Mouse (Mus musculus) c-Kit-positive CD71-positive TER-119-positive erythroid progenitor cells, embryonic 14.5 days (primary cell): ENCODE measurements around the gene Ror1.

Experiments
- DNase-seq: peaks from one replicate; pipeline ENCODE4 v3.0.0-alpha.2; 2013; ENCODE audit warnings: low spot score

Gene Ror1

DNA sequence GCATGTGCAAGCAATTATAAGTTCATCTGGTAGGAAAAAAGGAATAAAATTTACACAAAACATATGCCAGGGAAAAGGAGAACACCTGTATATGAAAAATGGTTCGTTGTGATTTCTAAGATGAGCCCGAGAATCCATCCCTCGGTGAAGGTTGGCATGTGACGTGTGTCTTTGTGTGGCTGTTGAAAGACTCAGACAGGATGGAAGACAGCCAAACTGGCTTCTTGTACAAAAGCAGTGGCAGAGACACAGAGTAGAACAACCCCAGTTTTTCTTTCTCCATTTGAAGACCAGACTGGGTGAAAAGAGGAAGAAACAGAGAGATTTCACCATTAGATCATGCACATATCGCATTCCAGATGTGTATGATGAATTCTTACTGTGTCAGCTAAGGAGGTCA lies 62.8 kb downstream of the Ror1 start:
- DNase-seq = no peak

DNA sequence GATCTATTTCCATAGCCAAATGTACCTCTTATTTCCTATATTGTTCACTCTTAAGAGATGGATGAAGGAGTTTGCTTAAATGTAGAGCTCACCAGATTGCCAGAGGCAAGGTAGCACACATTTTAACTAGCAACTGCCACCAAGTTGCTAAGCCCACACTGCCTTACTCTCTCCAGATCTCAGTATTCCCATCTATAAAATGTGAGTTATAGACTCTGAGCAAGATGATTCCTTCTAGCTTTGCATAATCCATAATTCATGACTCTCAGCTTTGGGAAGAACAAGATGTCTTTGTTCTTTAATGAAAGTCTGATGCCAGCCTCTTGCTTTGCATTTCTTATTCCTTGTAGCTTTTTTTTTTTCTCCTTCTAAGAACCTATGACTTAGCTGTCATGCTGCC lies 64.6 kb downstream of the Ror1 start:
- no peak for DNase-seq

DNA sequence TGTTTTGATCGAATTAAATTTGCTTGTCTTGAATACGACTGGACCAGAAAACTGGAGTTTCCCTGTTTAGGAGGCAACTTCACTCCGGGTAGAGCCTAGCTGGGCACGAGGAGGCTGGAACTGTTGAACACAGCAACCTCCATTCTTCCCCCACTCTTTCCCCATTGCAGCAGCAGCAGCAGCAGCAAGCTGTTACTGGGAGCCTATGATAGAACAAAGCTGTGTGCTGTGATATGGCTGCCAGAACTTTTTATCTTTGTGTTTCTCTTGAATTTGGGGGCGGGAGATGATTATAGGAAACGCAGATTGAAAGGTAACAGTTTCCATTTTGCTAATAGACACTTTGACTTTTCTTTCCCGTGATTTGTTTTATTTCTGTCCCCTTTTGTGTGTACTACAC lies 70.2 kb downstream of the Ror1 start:
- no peak for DNase-seq

DNA sequence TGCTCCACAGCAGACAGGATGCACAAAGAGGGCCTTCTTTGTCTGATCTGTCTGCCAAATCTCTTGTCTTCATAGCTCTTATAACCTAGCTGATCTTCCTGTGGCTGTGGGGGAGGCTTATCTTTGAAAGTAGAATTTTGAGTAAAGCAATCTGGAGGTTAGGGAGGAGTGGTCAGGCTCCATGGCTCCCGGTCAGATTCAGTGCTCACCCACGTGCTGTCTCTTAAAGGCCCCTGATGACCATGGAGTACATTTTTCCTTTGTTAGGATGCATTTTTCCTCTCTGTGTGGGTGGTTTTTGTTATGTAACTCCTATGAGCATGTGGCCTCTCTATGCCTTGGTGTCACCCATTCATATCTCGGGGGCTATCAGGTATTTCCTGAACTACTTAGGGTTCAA lies 71.3 kb downstream of the Ror1 start:
- no peak for DNase-seq

DNA sequence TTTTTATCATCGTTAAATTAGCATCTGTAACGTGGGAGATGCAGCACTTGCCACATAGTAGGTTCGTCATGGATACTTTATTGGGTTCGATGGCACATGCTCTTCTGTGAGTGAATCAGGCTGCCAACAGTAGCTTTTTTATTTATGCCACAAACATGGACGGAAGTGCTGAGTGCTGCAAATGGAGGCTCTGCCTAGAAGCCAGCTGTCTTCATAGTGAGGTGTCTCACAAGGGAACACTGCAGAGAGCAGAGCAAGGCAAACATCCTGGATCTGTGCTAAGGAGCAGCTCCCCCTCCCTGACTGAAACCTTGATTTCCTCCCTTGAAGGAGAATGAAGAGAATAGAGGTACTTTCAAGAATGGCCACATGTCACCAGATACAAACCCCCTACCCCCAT lies 74.1 kb downstream of the Ror1 start:
- DNase-seq = no peak

DNA sequence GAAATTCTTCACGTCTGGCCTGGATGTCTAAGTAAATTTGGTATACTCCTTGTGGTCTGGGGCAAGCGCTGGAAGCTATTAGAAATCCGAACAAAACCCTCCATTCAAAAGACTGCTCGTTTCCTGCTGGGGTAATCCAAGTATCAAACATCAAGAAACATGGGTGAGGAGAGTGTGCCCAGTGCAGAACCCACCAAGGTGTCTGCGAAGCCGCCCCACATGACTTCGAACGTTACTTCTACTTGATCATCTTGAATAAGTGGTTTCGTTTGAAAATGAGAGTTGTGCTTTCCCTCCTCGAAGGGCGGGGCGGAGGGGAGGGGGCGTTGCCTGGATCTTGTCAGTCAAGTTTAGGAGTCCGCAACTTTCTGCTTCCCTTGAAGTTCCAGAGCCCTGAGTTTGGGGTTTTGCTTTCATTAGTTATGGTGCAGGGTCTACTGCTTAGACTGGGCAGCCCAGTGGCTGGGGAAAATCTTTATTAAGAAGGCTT lies 74.6 kb downstream of the Ror1 start:
- DNase-seq = no peak

DNA sequence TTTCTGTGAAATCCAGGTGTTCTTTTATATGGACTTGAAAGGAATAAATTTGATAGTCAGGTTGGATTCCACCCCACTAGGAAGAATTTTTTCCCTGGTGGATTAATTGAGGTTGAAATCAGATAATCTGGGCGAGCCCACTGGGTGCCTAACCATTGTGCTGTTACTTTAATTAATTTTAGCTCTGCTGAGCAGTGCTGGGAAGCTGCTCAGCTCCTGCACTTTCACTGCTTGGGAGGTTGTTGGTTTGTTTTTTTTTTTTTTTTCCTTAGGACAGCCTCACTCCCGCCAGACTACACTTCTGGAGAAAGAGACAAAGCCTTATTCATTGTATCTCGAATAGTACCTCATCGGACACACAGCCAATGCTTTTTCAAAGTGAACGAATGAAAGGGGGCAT lies 75.2 kb downstream of the Ror1 start:
- DNase-seq = no peak

DNA sequence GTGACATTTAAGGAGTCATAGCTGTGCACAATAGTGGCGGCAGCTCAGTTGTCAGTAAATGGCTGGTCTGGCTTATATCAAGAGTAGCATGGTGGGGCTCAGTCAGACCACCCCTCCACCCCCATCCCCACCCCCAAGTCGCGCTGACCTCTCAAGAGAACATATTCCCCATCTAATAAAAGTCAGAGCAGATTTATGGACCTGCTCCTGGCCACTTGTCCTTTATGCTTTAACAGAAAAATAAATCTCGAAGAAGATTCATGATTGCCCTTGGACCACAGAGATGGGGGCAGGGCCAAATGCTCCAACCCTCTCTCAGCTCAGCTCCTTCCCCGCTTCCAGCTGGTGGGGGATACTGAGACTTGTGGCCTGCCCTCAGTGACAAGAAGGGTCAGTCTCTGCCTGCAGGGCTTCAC lies 75.9 kb downstream of the Ror1 start:
- no peak for DNase-seq

DNA sequence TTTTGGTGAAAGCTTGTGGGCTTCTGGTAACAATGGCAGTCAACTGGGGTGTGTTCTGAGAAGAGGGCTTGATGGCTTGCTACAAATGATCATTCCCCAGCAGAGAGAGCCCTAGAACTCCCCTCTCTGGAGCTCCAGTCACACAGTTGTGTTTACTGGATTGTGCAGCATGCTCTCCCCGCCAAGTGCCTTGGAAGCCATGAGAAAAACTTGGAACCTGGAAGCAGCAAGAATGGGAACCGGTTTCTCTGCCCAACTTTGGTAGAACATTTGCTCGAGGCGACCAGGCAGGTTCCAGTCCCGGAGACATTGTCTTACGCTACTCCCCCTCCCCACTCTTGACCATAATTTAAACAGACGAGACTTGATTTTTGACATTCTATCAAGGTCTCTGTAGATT lies 80.0 kb downstream of the Ror1 start:
- no peak for DNase-seq

DNA sequence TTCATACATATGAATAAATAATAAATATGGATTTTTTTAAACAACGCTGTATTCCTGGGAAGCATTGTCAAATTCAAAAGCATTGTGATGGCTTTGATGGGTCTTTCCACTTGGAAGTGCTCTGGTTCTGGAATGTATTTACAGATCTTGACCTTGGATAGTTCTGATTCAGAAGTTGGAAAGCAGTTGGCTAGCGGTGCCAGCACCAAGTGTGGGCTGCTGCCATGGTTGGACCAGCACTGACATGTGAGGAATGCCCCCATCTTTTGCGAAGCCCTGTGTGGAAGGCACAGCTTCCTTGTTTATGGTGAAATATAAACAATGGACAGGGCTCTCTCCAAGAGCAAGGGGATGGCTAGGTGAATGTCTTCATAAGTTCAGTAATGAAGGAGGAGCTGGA lies 82.7 kb downstream of the Ror1 start:
- no peak for DNase-seq

DNA sequence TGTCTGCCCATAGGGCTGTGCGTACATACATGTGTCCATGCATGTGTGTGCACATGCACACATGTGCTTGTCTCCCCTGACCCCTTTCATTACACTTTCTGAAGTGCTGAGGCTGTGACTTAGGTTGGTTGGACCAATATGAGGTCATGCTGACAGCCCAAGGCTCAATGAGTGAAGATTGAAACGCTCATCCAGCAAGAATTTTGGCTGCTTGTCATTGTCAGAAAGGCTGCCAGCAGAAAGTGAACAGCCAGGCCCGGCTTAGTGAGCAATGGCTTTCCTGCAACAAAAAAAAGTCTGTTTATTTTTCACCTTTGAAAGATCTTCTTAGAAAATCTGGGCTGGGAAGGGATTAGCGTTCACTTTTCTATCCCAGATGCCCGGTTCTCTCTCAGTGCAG lies 86.1 kb downstream of the Ror1 start:
- no peak for DNase-seq

DNA sequence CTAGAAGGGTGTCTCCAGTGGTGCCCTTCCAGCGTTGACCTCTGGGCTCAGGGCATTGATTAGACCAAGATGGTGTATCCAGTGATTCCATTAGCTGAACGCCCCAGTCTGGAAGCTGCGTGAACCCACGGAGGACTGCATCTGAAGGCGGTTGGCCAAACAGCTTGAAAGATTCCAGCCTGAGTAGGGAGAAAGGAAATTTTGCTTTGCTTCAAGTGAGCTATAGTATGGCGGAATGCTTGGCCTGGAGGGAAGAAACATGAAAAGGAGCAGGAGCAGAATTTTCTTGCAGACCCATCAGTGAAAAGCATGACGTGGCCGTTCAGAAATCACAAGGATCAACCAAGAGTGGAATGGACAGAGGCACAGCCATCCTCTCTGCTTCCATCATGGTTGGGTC lies 91.2 kb downstream of the Ror1 start:
- no peak for DNase-seq

DNA sequence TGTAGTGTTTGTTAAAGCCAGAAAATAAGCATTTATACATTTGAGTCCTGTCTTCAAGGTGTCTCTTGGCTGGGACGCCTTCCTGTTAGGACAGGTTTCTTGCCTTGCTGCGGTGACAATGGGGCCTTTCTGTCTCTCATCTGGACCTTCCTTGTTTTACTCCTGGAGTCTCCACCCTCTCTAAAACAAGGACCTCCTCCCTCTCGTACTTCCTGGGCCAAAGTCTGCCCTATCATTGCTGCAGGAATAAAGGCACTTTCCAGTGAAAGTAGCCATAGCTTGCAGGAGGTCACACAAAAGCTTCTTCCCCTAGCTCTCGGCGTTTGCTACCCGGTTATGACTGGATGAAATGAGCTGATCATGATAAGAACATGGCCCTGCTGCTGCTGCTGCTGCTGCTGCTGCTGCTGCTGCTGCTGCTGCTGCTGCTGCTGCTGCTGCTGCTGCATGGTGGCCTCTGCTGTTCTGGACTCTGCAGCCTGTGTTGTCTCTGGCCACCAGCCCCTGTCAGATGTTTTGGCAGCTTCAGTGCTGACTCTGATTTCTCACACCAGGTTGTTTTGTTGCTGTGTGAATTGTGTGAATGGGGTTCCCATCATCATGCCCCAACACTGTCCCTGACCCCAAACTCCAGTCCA lies 92.1 kb downstream of the Ror1 start:
- no peak for DNase-seq

DNA sequence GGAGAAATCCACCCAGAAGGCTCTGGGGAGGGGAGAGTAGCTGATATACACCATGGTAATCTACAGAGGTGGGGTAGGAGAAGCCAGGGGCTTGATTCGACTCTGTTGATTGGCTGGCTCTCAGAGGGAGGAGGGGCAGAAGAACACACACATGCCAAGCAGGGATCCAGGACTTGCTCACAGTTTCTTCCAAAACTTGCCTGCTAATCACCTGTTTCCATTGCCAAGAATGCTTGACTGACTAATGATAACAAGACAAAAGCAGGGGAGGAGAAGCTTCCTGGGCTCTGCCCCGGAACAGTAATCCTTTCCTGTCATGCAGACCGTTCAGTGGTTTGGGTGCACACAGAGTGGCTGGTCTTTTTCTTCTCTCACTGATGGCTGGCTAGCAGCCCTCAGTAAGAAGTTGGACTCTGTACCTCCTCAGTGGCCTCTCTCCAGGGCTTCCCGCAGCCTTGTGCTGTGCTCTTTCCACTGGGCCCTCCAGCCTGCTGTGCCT lies 92.7 kb downstream of the Ror1 start:
- DNase-seq = no peak

DNA sequence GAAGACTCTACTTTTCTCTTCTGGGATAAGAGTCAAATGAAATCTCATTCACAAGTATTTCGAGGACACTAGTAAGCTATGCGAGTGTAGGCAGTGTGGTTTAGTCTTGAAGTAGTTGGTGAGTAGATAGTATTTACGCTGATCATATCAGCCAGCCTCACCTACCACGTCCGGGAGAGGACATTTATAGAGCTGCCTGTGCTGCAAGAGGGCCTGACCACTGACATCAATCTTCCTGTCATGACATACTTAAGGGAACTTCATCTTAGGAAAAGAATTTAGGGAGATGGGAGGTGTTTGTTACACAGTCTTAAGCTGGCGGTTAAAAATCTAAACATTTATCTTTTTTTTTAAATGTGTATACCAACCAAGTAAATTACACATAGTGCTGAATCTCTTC lies 95.9 kb downstream of the Ror1 start:
- no peak for DNase-seq

DNA sequence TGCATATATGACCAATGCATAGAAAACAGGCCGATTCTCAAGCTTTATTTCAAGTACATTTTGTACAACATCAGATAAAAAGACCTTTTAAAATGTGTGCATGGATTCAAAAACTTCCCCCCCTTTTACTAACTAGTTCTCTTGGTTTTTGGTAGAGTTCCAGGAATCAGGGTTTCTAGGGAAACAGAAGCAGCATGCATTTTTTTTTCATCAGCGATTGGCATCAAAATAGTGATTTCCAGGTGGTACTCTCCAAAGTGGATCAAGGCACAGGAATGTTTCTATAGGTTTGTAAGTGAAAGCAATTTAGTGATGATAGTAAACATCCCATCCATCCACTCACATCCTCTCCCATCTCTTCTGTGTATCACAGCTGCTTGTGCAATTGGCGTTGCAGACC lies 98.5 kb downstream of the Ror1 start:
- DNase-seq = no peak

DNA sequence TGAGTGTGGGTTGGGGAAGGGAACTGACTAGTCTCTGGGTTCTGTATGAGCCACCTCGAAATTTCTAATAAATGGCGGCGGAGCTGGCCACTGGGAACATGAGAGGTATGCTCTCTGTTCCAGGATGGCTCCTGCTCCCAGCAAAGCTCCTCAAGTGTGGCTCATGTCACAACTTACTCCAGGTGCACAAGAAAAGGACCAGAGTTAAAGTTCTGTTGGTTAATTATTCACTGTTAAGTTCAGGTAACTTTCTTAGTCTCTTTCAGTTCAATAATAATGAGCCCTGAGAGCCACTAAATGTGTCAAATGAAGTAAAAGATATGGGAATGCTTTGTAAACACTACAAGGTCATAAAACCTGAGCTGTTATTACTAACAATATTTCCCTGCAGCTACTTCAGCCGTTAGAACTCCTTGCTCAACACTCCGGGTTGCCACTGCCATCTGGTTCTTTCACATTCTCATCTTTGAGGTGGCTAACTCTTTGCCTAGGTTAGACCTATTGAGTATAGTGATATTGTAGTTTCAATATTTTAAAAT lies 100.7 kb downstream of the Ror1 start:
- DNase-seq = no peak

DNA sequence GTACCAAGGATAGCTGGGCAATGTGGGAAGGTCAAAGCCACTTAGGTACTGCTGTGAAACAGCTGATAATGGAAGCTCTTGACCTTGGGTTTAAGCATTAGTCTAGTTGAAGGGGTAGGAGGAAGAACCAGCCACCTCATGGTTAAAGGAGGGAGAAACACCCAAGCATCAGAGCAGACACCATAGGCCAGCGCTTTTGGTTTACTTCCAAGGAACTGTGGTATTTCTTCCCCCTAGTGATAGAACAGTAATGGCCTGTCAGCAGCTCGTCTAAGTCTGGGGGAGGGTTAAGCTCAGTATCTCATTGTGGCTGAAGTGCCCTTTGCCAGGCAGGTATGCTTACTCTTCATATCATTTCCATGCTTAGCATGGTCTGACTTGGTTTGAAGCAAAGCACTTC lies 102.7 kb downstream of the Ror1 start:
- DNase-seq = no peak

DNA sequence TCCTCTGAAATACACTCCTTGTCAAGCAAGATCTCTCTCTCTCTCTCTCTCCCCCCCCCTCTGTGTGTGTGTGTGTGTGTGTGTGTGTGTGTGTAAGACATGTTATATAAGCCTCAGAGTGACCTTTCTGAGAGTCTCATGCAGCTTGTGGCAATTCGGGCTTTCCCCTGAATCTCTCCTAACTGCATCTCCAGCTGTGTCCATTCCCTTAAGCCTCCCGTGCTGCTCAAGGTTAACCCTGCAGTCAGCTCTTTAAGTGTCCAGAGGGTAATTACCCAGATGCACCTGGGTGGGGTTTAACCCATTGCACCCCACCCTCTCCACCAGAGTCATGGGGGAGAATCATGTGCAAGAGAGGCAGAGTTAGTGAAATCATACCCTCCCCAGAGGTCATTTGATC lies 105.7 kb downstream of the Ror1 start:
- no peak for DNase-seq

DNA sequence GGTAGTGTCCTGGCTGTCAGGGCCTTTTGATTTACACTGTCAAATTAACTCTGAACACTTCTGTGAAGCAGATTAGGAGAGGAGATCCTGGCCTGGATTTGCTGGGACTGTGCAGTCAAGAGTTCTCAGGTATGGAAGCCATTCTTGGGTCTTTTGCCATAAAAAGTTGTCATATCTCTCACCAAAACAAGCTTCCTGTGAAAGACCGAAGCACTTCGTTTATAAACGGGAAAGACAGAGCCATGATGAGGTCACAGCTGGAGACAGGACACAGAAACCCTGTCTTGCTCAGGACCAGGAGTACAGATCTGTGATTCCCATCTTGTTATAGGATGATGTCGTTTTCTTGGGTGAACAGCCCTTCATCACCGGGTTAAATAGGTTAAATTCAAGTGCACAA lies 107.5 kb downstream of the Ror1 start:
- DNase-seq = no peak

DNA sequence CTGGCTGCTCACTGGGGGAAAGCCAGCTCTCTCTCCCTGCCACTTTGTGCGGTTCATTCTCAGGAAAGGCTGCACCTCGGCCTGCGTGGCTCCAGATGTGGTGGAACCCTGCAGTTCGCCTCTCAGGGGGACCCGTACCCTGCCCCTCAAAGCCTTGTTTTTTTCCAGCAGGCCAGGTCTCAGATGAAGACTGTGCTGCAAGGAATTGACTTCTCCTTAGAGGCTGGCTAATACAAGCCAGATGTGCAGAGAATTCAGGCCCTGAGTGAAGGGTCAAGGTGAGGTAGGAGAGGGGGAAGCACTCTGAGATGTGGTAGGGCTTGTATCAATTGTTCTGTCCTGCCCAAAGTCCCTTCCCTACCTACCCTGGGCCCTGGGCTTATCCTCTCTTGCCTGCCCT lies 108.1 kb downstream of the Ror1 start:
- DNase-seq = no peak

DNA sequence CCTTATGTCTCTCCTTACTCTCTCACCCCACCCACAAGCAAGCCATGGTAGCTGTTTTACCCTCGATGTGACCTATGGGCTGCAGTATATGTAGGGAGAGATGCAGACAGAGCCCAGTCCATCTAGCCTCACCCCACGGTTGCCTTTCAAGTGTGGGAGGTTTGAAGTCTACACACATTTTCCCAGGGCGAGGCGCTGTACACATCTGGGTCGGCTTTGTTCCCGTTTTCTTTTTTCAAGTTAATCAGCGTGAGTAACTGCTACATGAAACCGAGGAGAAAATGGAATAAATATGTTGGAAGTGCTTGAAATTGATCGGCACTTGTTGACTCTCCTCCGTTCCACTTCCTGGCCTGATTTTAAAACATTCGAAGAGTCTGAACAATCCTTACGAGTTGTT lies 108.8 kb downstream of the Ror1 start:
- no peak for DNase-seq

DNA sequence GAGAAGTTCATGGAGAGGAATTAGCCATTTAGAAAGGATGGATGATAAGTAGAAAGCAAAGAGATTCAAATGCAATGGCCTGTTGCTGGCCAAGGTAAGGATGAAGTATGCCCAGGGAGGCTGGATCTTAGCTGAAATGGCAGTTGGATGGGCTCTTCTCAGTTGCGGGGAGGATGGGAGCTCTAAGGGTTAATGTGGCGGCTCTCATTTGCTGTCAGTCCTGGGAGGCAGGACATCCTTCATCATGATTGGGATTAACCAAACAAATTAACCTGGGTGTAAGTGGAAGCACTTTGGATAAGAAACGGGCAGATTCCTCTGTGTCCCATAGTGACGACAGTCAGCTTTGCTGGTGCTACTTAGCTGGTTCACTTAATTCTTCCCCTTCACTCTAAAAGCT lies 112.5 kb downstream of the Ror1 start:
- no peak for DNase-seq

DNA sequence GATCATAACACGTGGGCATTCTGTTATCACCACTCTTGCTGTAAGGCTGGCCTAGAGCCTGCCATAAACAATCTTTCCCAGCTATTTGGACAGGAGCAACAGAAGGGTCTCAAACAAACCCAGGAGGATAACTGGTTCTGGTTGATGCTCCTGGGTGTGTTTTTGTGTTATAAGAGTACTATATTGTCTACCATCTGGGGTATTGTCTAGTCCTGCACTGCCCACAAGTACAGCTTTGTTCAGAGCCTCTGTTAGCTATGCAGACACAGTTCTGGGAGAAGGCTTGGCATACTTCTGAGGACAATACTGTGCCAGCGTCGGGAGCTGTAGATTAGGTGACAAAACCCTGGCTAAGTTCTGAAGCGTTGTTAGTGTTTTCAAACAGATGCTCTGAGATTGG lies 113.5 kb downstream of the Ror1 start:
- no peak for DNase-seq
